Mouse (Mus musculus): Measurements from ENCODE around the gene Slc9a9.

GRCm38 (mm10) chr9:95070832-95071519 is 401.3 kb downstream of the Slc9a9 start:
- TF ChIP-seq CTCF (IDR thresholded peaks at IDR 0.05; ENCODE audit: insufficient read depth, low read length) (no peak), POLR2A (IDR thresholded peaks at IDR 0.05; ENCODE audit: borderline replicate concordance, extremely low read depth, low read depth, low read length) (no peak)
